Mouse (Mus musculus): ENCODE measurements around the gene Tnfsf12. TPM values are rescaled to one million over a fixed set of nuclear protein-coding genes. Genes with fewer than 3 reads are reported as not detected.

The Tnfsf12 gene
- polyA plus RNA-seq, 1 experiment, result 5.5 TPM

- Histone ChIP-seq H3K4me3 (no peak within 1 kb of the TSS), H3ac (ENCODE audit: control insufficient read depth, insufficient read length) (no peak within 1 kb of the TSS), H3K27me3 (ENCODE audit: control insufficient read depth, insufficient read depth, insufficient read length) (no peaks in the 10 kb centered on the region), H3K4me2 (ENCODE audit: low read depth) (no peak within 1 kb of the TSS), H3K36me3 (ENCODE audit: control insufficient read depth, insufficient read depth) (no peaks in the 10 kb centered on the region), H3K79me2 (ENCODE audit: control insufficient read depth, insufficient read depth) (peaks cover 11% of the 10 kb centered on the region)
- TF ChIP-seq MYOD1 (IDR thresholded peaks at IDR 0.05; ENCODE audit: control insufficient read depth in 1 of 3, insufficient read length in 2 of 3, low read depth in 2 of 3) (no peak), SRF (IDR thresholded peaks at IDR 0.05; ENCODE audit: control insufficient read depth, insufficient read length, low read depth) (no peak)
Measured at GRCm38 (mm10) chr11:69685526-69686148, 10.0 kb downstream of the Tnfsf12 start, which contains the start of gene Tnfsf13. Tnfsf13 (minus strand) TSS chr11:69685784.

GRCm38 (mm10) chr11:69684936-69685335, 10.7 kb downstream of the Tnfsf12 start:
- H3K4me2 ChIP-seq (ENCODE audit: low read depth), result no peak overlapping the region
- no peak overlapping the region for H3K4me3 ChIP-seq
- H3ac ChIP-seq (ENCODE audit: control insufficient read depth, insufficient read length), result no peak overlapping the region
- TF ChIP-seq SRF (IDR thresholded peaks at IDR 0.05; ENCODE audit: control insufficient read depth, insufficient read length, low read depth) (no peak), MYOD1 (IDR thresholded peaks at IDR 0.05; ENCODE audit: control insufficient read depth in 1 of 3, insufficient read length in 2 of 3, low read depth in 2 of 3) (no peak), MYOG (IDR thresholded peaks at IDR 0.05; ENCODE audit: control insufficient read depth in 1 of 3, insufficient read depth in 1 of 3, insufficient read length in 2 of 3, low read depth in 2 of 3) (no peak), TCF3 (IDR thresholded peaks at IDR 0.05; ENCODE audit: insufficient read length, low read depth) (no peak), MAX (IDR thresholded peaks at IDR 0.05; ENCODE audit: low read depth) (no peak), POLR2A (IDR thresholded peaks at IDR 0.05; ENCODE audit: insufficient read length, low read depth) (no peak), CEBPB (IDR thresholded peaks at IDR 0.05; ENCODE audit: insufficient read depth, poor library complexity, severe bottlenecking) (no peak), E2F4 (IDR thresholded peaks at IDR 0.05; ENCODE audit: insufficient read depth) (no peak), POLR2AphosphoS2 (IDR thresholded peaks at IDR 0.05; ENCODE audit: insufficient read length, low read depth) (no peak), USF1 (IDR thresholded peaks at IDR 0.05; ENCODE audit: low read depth) (no peak), REST (IDR thresholded peaks at IDR 0.05; ENCODE audit: insufficient read depth, insufficient read length) (no peak), TCF12 (IDR thresholded peaks at IDR 0.05; ENCODE audit: insufficient read depth, poor library complexity, severe bottlenecking) (no peak)
- no peaks in the 10 kb centered on the region for H3K36me3 ChIP-seq (ENCODE audit: control insufficient read depth, insufficient read depth)
- H3K27me3 ChIP-seq (ENCODE audit: control insufficient read depth, insufficient read depth, insufficient read length), result no peaks in the 10 kb centered on the region
- peaks cover 14% of the 10 kb centered on the region for H3K79me2 ChIP-seq (ENCODE audit: control insufficient read depth, insufficient read depth)

- TF ChIP-seq MYOD1 (IDR thresholded peaks at IDR 0.05; ENCODE audit: control insufficient read depth in 1 of 3, insufficient read length in 2 of 3, low read depth in 2 of 3) (no peak), POLR2A (IDR thresholded peaks at IDR 0.05; ENCODE audit: insufficient read length, low read depth) (no peak), TCF12 (IDR thresholded peaks at IDR 0.05; ENCODE audit: insufficient read depth, poor library complexity, severe bottlenecking) (no peak), MYOG (IDR thresholded peaks at IDR 0.05; ENCODE audit: control insufficient read depth in 1 of 3, insufficient read depth in 1 of 3, insufficient read length in 2 of 3, low read depth in 2 of 3) (no peak), REST (IDR thresholded peaks at IDR 0.05; ENCODE audit: insufficient read depth, insufficient read length) (no peak), E2F4 (IDR thresholded peaks at IDR 0.05; ENCODE audit: insufficient read depth) (no peak), CEBPB (IDR thresholded peaks at IDR 0.05; ENCODE audit: insufficient read depth, poor library complexity, severe bottlenecking) (no peak), POLR2AphosphoS2 (IDR thresholded peaks at IDR 0.05; ENCODE audit: insufficient read length, low read depth) (no peak), USF1 (IDR thresholded peaks at IDR 0.05; ENCODE audit: low read depth) (no peak), MAX (IDR thresholded peaks at IDR 0.05; ENCODE audit: low read depth) (no peak), SRF (IDR thresholded peaks at IDR 0.05; ENCODE audit: control insufficient read depth, insufficient read length, low read depth) (no peak), TCF3 (IDR thresholded peaks at IDR 0.05; ENCODE audit: insufficient read length, low read depth) (no peak)
- Histone ChIP-seq H3K4me3 (no peak overlapping the region), H3ac (ENCODE audit: control insufficient read depth, insufficient read length) (no peak overlapping the region), H3K4me2 (ENCODE audit: low read depth) (no peak overlapping the region), H3K36me3 (ENCODE audit: control insufficient read depth, insufficient read depth) (no peaks in the 10 kb centered on the region), H3K27me3 (ENCODE audit: control insufficient read depth, insufficient read depth, insufficient read length) (no peaks in the 10 kb centered on the region), H3K79me2 (ENCODE audit: control insufficient read depth, insufficient read depth) (peaks cover 19% of the 10 kb centered on the region)
Measured at GRCm38 (mm10) chr11:69684128-69684745, 11.4 kb downstream of the Tnfsf12 start.

- Histone ChIP-seq H3K36me3 (ENCODE audit: control insufficient read depth, insufficient read depth) (peaks cover 4% of the 10 kb centered on the region), H3K4me2 (ENCODE audit: low read depth) (no peak overlapping the region)
- TF ChIP-seq TCF12 (IDR thresholded peaks at IDR 0.05; ENCODE audit: insufficient read depth, poor library complexity, severe bottlenecking), result no peak
- TF ChIP-seq CEBPB (IDR thresholded peaks at IDR 0.05; ENCODE audit: insufficient read depth, poor library complexity, severe bottlenecking), result no peak
- no peak for TF ChIP-seq SRF (IDR thresholded peaks at IDR 0.05; ENCODE audit: control insufficient read depth, insufficient read length, low read depth)
- TF ChIP-seq POLR2A (IDR thresholded peaks at IDR 0.05; ENCODE audit: insufficient read length, low read depth), result no peak
- TF ChIP-seq USF1 (IDR thresholded peaks at IDR 0.05; ENCODE audit: low read depth), result no peak
- no peak for TF ChIP-seq MYOD1 (IDR thresholded peaks at IDR 0.05; ENCODE audit: control insufficient read depth in 1 of 3, insufficient read length in 2 of 3, low read depth in 2 of 3)
- no peak for TF ChIP-seq MAX (IDR thresholded peaks at IDR 0.05; ENCODE audit: low read depth)
- no peak for TF ChIP-seq MYOG (IDR thresholded peaks at IDR 0.05; ENCODE audit: control insufficient read depth in 1 of 3, insufficient read depth in 1 of 3, insufficient read length in 2 of 3, low read depth in 2 of 3)
- TF ChIP-seq E2F4 (IDR thresholded peaks at IDR 0.05; ENCODE audit: insufficient read depth), result no peak
- TF ChIP-seq TCF3 (IDR thresholded peaks at IDR 0.05; ENCODE audit: insufficient read length, low read depth), result no peak
- TF ChIP-seq POLR2AphosphoS2 (IDR thresholded peaks at IDR 0.05; ENCODE audit: insufficient read length, low read depth), result no peak
- TF ChIP-seq REST (IDR thresholded peaks at IDR 0.05; ENCODE audit: insufficient read depth, insufficient read length), result no peak
Measured at GRCm38 (mm10) chr11:69683576-69683975, 12.1 kb downstream of the Tnfsf12 start.

More at GRCm38 (mm10) chr11:69683576-69683975, 12.1 kb downstream of the Tnfsf12 start:
- H3K79me2 ChIP-seq (ENCODE audit: control insufficient read depth, insufficient read depth), result peaks cover 26% of the 10 kb centered on the region
- no peaks in the 10 kb centered on the region for H3K27me3 ChIP-seq (ENCODE audit: control insufficient read depth, insufficient read depth, insufficient read length)
- no peak overlapping the region for H3K4me3 ChIP-seq
- no peak overlapping the region for H3ac ChIP-seq (ENCODE audit: control insufficient read depth, insufficient read length)
